Mouse (Mus musculus): ENCODE data around the gene Fabp6. TPM values are rescaled to one million over a fixed set of nuclear protein-coding genes. Genes with fewer than 3 reads are reported as not detected.
A peak's percentile ranks its signal among the peaks of the same experiment; 100 is the strongest.

Fabp6 gene
- total and polyA plus RNA-seq, 3 experiments, result not detected

DNA sequence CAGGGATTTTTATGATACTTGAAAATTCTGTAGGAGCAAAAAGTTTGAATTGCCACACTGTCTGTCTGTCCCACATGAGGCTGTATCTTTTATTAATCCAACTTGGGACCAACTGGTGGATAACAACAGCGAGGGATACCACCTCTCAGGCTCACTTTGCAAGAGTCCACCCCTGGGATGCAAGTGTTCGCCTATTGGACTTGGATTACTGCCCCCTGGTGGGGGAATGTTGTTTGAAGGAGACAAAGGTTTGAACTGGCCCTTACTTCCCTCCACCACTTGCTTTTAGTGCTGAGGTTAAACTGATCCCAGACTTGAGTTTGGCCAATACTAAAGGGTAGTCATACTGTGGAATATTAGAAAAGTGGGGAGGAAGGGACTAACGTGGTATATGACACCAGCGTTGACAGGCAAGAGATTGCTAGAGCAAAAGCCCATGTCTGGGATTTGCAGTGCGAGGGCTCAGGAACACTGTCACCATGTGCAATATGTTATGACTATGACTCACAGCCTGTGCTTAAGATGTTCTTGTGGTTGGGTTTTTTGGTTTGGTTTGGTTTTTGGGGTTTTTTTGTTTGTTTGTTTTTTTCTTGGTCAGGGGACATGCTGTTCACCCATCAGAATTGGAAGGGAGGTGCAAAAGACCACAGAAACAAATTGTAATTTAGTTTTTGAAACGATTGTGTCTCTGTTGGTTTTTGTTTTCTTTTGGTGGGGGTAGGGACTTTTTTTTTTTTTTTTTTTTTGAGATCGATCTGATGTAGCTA lies 14.8 kb downstream of the Fabp6 start, which contains the start of gene 4933415A04Rik:
TSS of gene 4933415A04Rik (plus strand) at position 717 of the 767 bp plus-strand sequence.
- Histone ChIP-seq H3K79me2 (ENCODE audit: control insufficient read depth, insufficient read depth, low read length, poor library complexity) (no peaks in the 10 kb centered on the region), H3K4me3 (ENCODE audit: control insufficient read depth in 1 of 2, insufficient read depth in 1 of 2, low read depth in 2 of 2, low read length in 2 of 2) (no peak within 1 kb of the TSS), H3K9me3 (replicated peaks; ENCODE audit: insufficient read depth, low read length) (no peaks in the 10 kb centered on the region), H3K36me3 (ENCODE audit: control insufficient read depth in 1 of 2, insufficient read depth in 2 of 2, low read length in 2 of 2) (no peaks in the 10 kb centered on the region), H3K9ac (ENCODE audit: control insufficient read depth, low read depth, low read length, poor library complexity, severe bottlenecking) (no peak within 1 kb of the TSS), H3K4me1 (ENCODE audit: control insufficient read depth in 1 of 2, insufficient read depth in 2 of 2, low read length in 2 of 2) (no peaks in the 10 kb centered on the region), H3K27ac (ENCODE audit: control insufficient read depth, low read depth, low read length) (no peak within 1 kb of the TSS), H3K27me3 (ENCODE audit: control insufficient read depth in 1 of 2, insufficient read depth in 2 of 2, low read length in 2 of 2) (no peaks in the 10 kb centered on the region)
- peak; percentile 40 for DNase-seq (ENCODE audit: low read depth, low spot score)
- TF ChIP-seq ZKSCAN1 (IDR thresholded peaks at IDR 0.05; ENCODE audit: low read depth, low read length) (no peak), ELF1 (IDR thresholded peaks at IDR 0.05; ENCODE audit: low read depth, low read length) (no peak), TAL1 (IDR thresholded peaks at IDR 0.05; ENCODE audit: low read length) (no peak), CTCF (IDR thresholded peaks at IDR 0.05 in 2 of 3, conservative IDR thresholded peaks at IDR 0.05 in 1 of 3; ENCODE audit: control insufficient read depth in 1 of 3, insufficient read depth in 1 of 3, low read depth in 2 of 3, low read length in 3 of 3, poor library complexity in 1 of 3, severe bottlenecking in 1 of 3) (peak; percentile 41 to 53 (median 52); a peak in 5 of 6 replicates), USF1 (IDR thresholded peaks at IDR 0.05; ENCODE audit: low read depth, low read length) (no peak), UBTF (IDR thresholded peaks at IDR 0.05; ENCODE audit: borderline replicate concordance, insufficient read depth, low read depth, low read length) (no peak), SMC3 (IDR thresholded peaks at IDR 0.05; ENCODE audit: low read depth, low read length) (peak; percentile 57), GATA1 (IDR thresholded peaks at IDR 0.05; ENCODE audit: low read depth, low read length) (no peak)

DNA sequence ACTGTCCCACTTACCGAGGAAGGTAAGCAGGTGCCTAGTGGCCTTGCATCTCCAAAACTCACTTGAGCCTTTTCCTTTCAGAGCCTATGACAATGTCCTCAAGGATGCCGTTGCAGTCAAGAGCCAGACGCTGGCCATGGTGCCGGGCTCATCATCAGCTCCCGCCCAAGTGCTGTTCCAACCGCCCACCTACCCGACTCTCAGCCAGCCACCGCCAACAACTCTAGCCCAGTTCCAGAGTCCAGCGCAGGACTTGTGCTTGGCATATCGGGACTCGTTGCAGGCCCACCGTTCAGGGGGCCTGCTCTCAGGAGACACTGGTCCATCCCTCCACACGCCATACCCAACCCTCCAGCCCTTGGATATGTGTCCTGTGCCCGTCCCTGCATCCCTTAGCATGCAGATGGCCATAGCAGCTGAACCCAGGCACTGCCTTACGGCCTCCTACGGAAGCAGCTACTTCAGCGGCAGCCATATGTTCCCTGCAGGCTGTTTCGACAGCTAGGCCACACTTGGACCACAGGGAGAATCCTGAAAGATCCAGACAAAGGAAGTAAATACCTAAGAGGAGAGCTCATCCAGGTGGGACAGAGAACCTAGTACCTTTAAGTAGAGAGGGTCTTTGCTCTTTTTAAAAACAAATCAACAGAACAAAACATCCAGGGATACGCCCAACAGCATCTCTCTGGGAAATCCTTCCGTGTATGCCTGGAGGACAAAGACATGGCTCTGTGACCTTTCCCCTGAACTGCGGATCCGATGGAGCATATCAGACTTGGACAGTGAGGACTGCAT lies 15.9 kb downstream of the Fabp6 start:
- Histone ChIP-seq H3K27ac (ENCODE audit: control insufficient read depth, low read depth, low read length) (no peak overlapping the region), H3K79me2 (ENCODE audit: control insufficient read depth, insufficient read depth, low read length, poor library complexity) (no peaks in the 10 kb centered on the region), H3K36me3 (ENCODE audit: control insufficient read depth in 1 of 2, insufficient read depth in 2 of 2, low read length in 2 of 2) (no peaks in the 10 kb centered on the region), H3K4me1 (ENCODE audit: control insufficient read depth in 1 of 2, insufficient read depth in 2 of 2, low read length in 2 of 2) (no peaks in the 10 kb centered on the region), H3K9ac (ENCODE audit: control insufficient read depth, low read depth, low read length, poor library complexity, severe bottlenecking) (no peak overlapping the region), H3K9me3 (replicated peaks; ENCODE audit: insufficient read depth, low read length) (no peaks in the 10 kb centered on the region), H3K4me3 (ENCODE audit: control insufficient read depth in 1 of 2, insufficient read depth in 1 of 2, low read depth in 2 of 2, low read length in 2 of 2) (no peak overlapping the region), H3K27me3 (ENCODE audit: control insufficient read depth in 1 of 2, insufficient read depth in 2 of 2, low read length in 2 of 2) (no peaks in the 10 kb centered on the region)
- no peak for DNase-seq (ENCODE audit: low read depth, low spot score)
- no peak for TF ChIP-seq RAD21 (IDR thresholded peaks at IDR 0.05; ENCODE audit: low read depth, low read length)
- no peak for TF ChIP-seq CHD1 (IDR thresholded peaks at IDR 0.05; ENCODE audit: low read depth, low read length)
- no peak for TF ChIP-seq USF2 (IDR thresholded peaks at IDR 0.05; ENCODE audit: borderline replicate concordance in 1 of 2, insufficient read depth in 1 of 2, low read depth in 1 of 2, low read length in 2 of 2)
- no peak for TF ChIP-seq ZNF384 (IDR thresholded peaks at IDR 0.05; ENCODE audit: low read depth, low read length)
- no peak for TF ChIP-seq NRF1 (IDR thresholded peaks at IDR 0.05; ENCODE audit: insufficient read depth, low read depth, low read length, poor library complexity, severe bottlenecking)
- no peak for TF ChIP-seq MXI1 (IDR thresholded peaks at IDR 0.05; ENCODE audit: low read depth, low read length)
- TF ChIP-seq SIN3A (IDR thresholded peaks at IDR 0.05; ENCODE audit: low read length), result no peak
- no peak for TF ChIP-seq ZKSCAN1 (IDR thresholded peaks at IDR 0.05; ENCODE audit: low read depth, low read length)
- TF ChIP-seq JUND (IDR thresholded peaks at IDR 0.05; ENCODE audit: low read depth, low read length), result no peak
- TF ChIP-seq MYC (IDR thresholded peaks at IDR 0.05; ENCODE audit: low read depth, low read length), result no peak
- no peak for TF ChIP-seq MEF2A (IDR thresholded peaks at IDR 0.05; ENCODE audit: extremely low read depth, insufficient replicate concordance, low read depth, low read length, poor library complexity, severe bottlenecking)
- TF ChIP-seq E2F4 (IDR thresholded peaks at IDR 0.05; ENCODE audit: borderline replicate concordance, low read depth, low read length), result no peak
- no peak for TF ChIP-seq MYB (IDR thresholded peaks at IDR 0.05; ENCODE audit: low read depth, low read length)
- no peak for TF ChIP-seq SMC3 (IDR thresholded peaks at IDR 0.05; ENCODE audit: low read depth, low read length)
- no peak for TF ChIP-seq POLR2A (IDR thresholded peaks at IDR 0.05; ENCODE audit: control insufficient read depth in 1 of 2, insufficient read depth in 1 of 2, low read depth in 1 of 2, low read length in 2 of 2, poor library complexity in 1 of 2)

Data from MEL (cell line).